Mouse (Mus musculus): ENCODE data around the gene Stk11. TPM values are rescaled to one million over a fixed set of nuclear protein-coding genes. Genes with fewer than 3 reads are reported as not detected.

Gene Stk11
- polyA plus RNA-seq (2015; fragmentation: Nextera tagmentation; extraction: Ambion mirVana) = 13.9 and 16.6 TPM in 2 replicates

GRCm38 (mm10) chr10:80115290-80115943 lies at the start of gene Stk11:
Gene Stk11, plus strand, starts transcription at chr10:80115803.

GRCm38 (mm10) chr10:80105460-80105859 lies 10.1 kb upstream of the Stk11 start, which contains the start of gene Sbno2:
Gene Sbno2, minus strand, starts transcription at chr10:80105571.

GRCm38 (mm10) chr10:80138553-80139438 lies 23.2 kb downstream of the Stk11 start, which contains the start of gene Atp5d:
Gene Atp5d, plus strand, starts transcription at chr10:80138632.

GRCm38 (mm10) chr10:80140666-80141035 lies 25.0 kb downstream of the Stk11 start, which contains the start of gene Cbarp:
Gene Cbarp, minus strand, starts transcription at chr10:80140835.

GRCm38 (mm10) chr10:80147719-80148601 lies 32.4 kb downstream of the Stk11 start, which contains the start of gene Midn:
Gene Midn, plus strand, starts transcription at chr10:80148272.

GRCm38 (mm10) chr10:80165392-80166128 lies 50.0 kb downstream of the Stk11 start, which contains the start of gene Cirbp:
Gene Cirbp, plus strand, starts transcription at chr10:80165985.

GRCm38 (mm10) chr10:80172527-80173292 lies 57.1 kb downstream of the Stk11 start, which contains the start of gene 1600002K03Rik:
Gene 1600002K03Rik, plus strand, starts transcription at chr10:80172944.

GRCm38 (mm10) chr10:80179068-80180051 lies 63.8 kb downstream of the Stk11 start, which contains the start of gene Efna2:
Gene Efna2, plus strand, starts transcription at chr10:80179482.

Other genes starting within 250 kb of the Stk11 start
- gene Prtn3, start 241.3 kb upstream of the Stk11 start, polyA plus RNA-seq (2015; fragmentation: Nextera tagmentation; extraction: Ambion mirVana) = 0.76 and 0.79 TPM in 2 replicates
- 1.9 TPM in 2 replicates for gene Plppr3, start 241.2 kb upstream of the Stk11 start, polyA plus RNA-seq (2015; fragmentation: Nextera tagmentation; extraction: Ambion mirVana)
- 0.24 and 1.7 TPM in 2 replicates for gene Elane, start 229.6 kb upstream of the Stk11 start, polyA plus RNA-seq (2015; fragmentation: Nextera tagmentation; extraction: Ambion mirVana)
- gene Cfd, start 224.9 kb upstream of the Stk11 start, polyA plus RNA-seq (2015; fragmentation: Nextera tagmentation; extraction: Ambion mirVana) = 53.1 and 1,890 TPM in 2 replicates
- gene Med16, start 206.9 kb upstream of the Stk11 start, polyA plus RNA-seq (2015; fragmentation: Nextera tagmentation; extraction: Ambion mirVana) = 22.4 and 23.7 TPM in 2 replicates
- gene Gm26602, start 204.9 kb upstream of the Stk11 start, polyA plus RNA-seq (2015; fragmentation: Nextera tagmentation; extraction: Ambion mirVana) = 15.9 TPM in 1 of 2 replicates, not detected in the other
- gene Kiss1r, start 198.8 kb upstream of the Stk11 start, polyA plus RNA-seq (2015; fragmentation: Nextera tagmentation; extraction: Ambion mirVana) = 0.36 and 0.54 TPM in 2 replicates
- 89.9 and 90.5 TPM in 2 replicates for gene R3hdm4, start 194.6 kb upstream of the Stk11 start, polyA plus RNA-seq (2015; fragmentation: Nextera tagmentation; extraction: Ambion mirVana)
- gene Arid3a, start 188.8 kb upstream of the Stk11 start, polyA plus RNA-seq (2015; fragmentation: Nextera tagmentation; extraction: Ambion mirVana) = 0.69 and 2.1 TPM in 2 replicates
- gene Wdr18, start 155.7 kb upstream of the Stk11 start, polyA plus RNA-seq (2015; fragmentation: Nextera tagmentation; extraction: Ambion mirVana) = 55.1 and 61.1 TPM in 2 replicates
- 0.32 and 0.43 TPM in 2 replicates for gene Grin3b, start 145.1 kb upstream of the Stk11 start, polyA plus RNA-seq (2015; fragmentation: Nextera tagmentation; extraction: Ambion mirVana)
- gene Tmem259, start 131.5 kb upstream of the Stk11 start, polyA plus RNA-seq (2015; fragmentation: Nextera tagmentation; extraction: Ambion mirVana) = 23.1 and 23.6 TPM in 2 replicates
- gene Cnn2, start 127.2 kb upstream of the Stk11 start, polyA plus RNA-seq (2015; fragmentation: Nextera tagmentation; extraction: Ambion mirVana) = 44.5 and 55.3 TPM in 2 replicates
- gene Abca7, start 119.3 kb upstream of the Stk11 start, polyA plus RNA-seq (2015; fragmentation: Nextera tagmentation; extraction: Ambion mirVana) = 1.5 TPM in 2 replicates
- 2.7 and 4.2 TPM in 2 replicates for gene Arhgap45, start 99.2 kb upstream of the Stk11 start, polyA plus RNA-seq (2015; fragmentation: Nextera tagmentation; extraction: Ambion mirVana)
- 132 and 134 TPM in 2 replicates for gene Polr2e, start 76.0 kb upstream of the Stk11 start, polyA plus RNA-seq (2015; fragmentation: Nextera tagmentation; extraction: Ambion mirVana)
- 705 and 782 TPM in 2 replicates for gene Gpx4, start 68.6 kb upstream of the Stk11 start, polyA plus RNA-seq (2015; fragmentation: Nextera tagmentation; extraction: Ambion mirVana)
- gene Sbno2, start 10.2 kb upstream of the Stk11 start, polyA plus RNA-seq (2015; fragmentation: Nextera tagmentation; extraction: Ambion mirVana) = 4.7 and 5.6 TPM in 2 replicates
- gene Atp5d, start 22.8 kb downstream of the Stk11 start, polyA plus RNA-seq (2015; fragmentation: Nextera tagmentation; extraction: Ambion mirVana) = 1,084 and 1,218 TPM in 2 replicates
- gene Cbarp, start 25.0 kb downstream of the Stk11 start, polyA plus RNA-seq (2015; fragmentation: Nextera tagmentation; extraction: Ambion mirVana) = 0.37 and 0.73 TPM in 2 replicates
- 6.1 and 8.5 TPM in 2 replicates for gene Midn, start 32.5 kb downstream of the Stk11 start, polyA plus RNA-seq (2015; fragmentation: Nextera tagmentation; extraction: Ambion mirVana)
- 202 and 207 TPM in 2 replicates for gene Cirbp, start 50.2 kb downstream of the Stk11 start, polyA plus RNA-seq (2015; fragmentation: Nextera tagmentation; extraction: Ambion mirVana)
- 4.9 and 6.3 TPM in 2 replicates for gene 1600002K03Rik, start 57.1 kb downstream of the Stk11 start, polyA plus RNA-seq (2015; fragmentation: Nextera tagmentation; extraction: Ambion mirVana)
- gene Efna2, start 63.7 kb downstream of the Stk11 start, polyA plus RNA-seq (2015; fragmentation: Nextera tagmentation; extraction: Ambion mirVana) = 3.7 and 4.3 TPM in 2 replicates
- 44.5 and 52.6 TPM in 2 replicates for gene Mum1, start 110.6 kb downstream of the Stk11 start, polyA plus RNA-seq (2015; fragmentation: Nextera tagmentation; extraction: Ambion mirVana)
- 696 and 892 TPM in 2 replicates for gene Ndufs7, start 133.3 kb downstream of the Stk11 start, polyA plus RNA-seq (2015; fragmentation: Nextera tagmentation; extraction: Ambion mirVana)
- 487 and 520 TPM in 2 replicates for gene Gamt, start 145.2 kb downstream of the Stk11 start, polyA plus RNA-seq (2015; fragmentation: Nextera tagmentation; extraction: Ambion mirVana)
- 25.6 and 28.9 TPM in 2 replicates for gene Dazap1, start 145.7 kb downstream of the Stk11 start, polyA plus RNA-seq (2015; fragmentation: Nextera tagmentation; extraction: Ambion mirVana)
- gene Rps15, start 176.7 kb downstream of the Stk11 start, polyA plus RNA-seq (2015; fragmentation: Nextera tagmentation; extraction: Ambion mirVana) = 529 and 552 TPM in 2 replicates
- gene Apc2, start 180.2 kb downstream of the Stk11 start, polyA plus RNA-seq (2015; fragmentation: Nextera tagmentation; extraction: Ambion mirVana) = 0.19 and 0.21 TPM in 2 replicates
- gene 2310011J03Rik, start 204.7 kb downstream of the Stk11 start, polyA plus RNA-seq (2015; fragmentation: Nextera tagmentation; extraction: Ambion mirVana) = 23.0 and 30.4 TPM in 2 replicates
- gene Pcsk4, start 213.7 kb downstream of the Stk11 start, polyA plus RNA-seq (2015; fragmentation: Nextera tagmentation; extraction: Ambion mirVana) = 2.4 and 4.2 TPM in 2 replicates
- 3.6 and 16.4 TPM in 2 replicates for gene Reep6, start 214.2 kb downstream of the Stk11 start, polyA plus RNA-seq (2015; fragmentation: Nextera tagmentation; extraction: Ambion mirVana)
- 12.6 and 13.8 TPM in 2 replicates for gene Adamtsl5, start 232.6 kb downstream of the Stk11 start, polyA plus RNA-seq (2015; fragmentation: Nextera tagmentation; extraction: Ambion mirVana)
- 0.14 and 0.23 TPM in 2 replicates for gene Plk5, start 240.7 kb downstream of the Stk11 start, polyA plus RNA-seq (2015; fragmentation: Nextera tagmentation; extraction: Ambion mirVana)

Data from skeletal muscle tissue, postnatal 0 days (tissue).